Mouse (Mus musculus) thymus, adult 2 months (tissue): ENCODE results near the gene Ssr3.

Experiments
- CTCF ChIP-seq: fragments of 200-500 bp; IDR thresholded peaks from 2 replicates; pipeline ENCODE4 v1.5.1; 2012; ENCODE audit warnings: mild to moderate bottlenecking, control low read depth, low read length, moderate library complexity, borderline replicate concordance; ENCODE audit not compliant: control insufficient read depth, poor library complexity, insufficient read depth; ENCODE audit errors: extremely low read depth
- POLR2A ChIP-seq: fragments of 200-500 bp; IDR thresholded peaks from 2 replicates; pipeline ENCODE4 v1.6.1; 2012; ENCODE audit warnings: mild to moderate bottlenecking, low read length, control low read depth, moderate library complexity; ENCODE audit not compliant: control insufficient read depth, poor library complexity, insufficient read depth; ENCODE audit errors: extremely low read depth

GRCm38 (mm10) chr3:65367944-65368343 lies 24.5 kb downstream of the Ssr3 start:
- TF ChIP-seq CTCF: no peak
- TF ChIP-seq POLR2A: no peak
